Mouse (Mus musculus) c-Kit-positive CD71-negative TER-119-negative erythroid progenitor cells, embryonic 14.5 days (primary cell): ENCODE results near the gene Phb2.
"Not testable (repeated sequence)": the region's sequence is repeated elsewhere in the genome, so short reads cannot be mapped to it uniquely, and the experiment has no call there.

Experiments
- DNase-seq: peaks from one replicate; pipeline ENCODE4 v3.0.0-alpha.2; 2013; ENCODE audit warnings: low read depth

The Phb2 gene

GRCm38 (mm10) chr6:124711824-124712782 lies at the start of gene Phb2, which contains the start of gene Emg1:
Gene Phb2 (plus strand): TSS chr6:124712336.
Gene Emg1 (minus strand): TSS chr6:124712178.
- DNase-seq: peak; percentile 95

DNA sequence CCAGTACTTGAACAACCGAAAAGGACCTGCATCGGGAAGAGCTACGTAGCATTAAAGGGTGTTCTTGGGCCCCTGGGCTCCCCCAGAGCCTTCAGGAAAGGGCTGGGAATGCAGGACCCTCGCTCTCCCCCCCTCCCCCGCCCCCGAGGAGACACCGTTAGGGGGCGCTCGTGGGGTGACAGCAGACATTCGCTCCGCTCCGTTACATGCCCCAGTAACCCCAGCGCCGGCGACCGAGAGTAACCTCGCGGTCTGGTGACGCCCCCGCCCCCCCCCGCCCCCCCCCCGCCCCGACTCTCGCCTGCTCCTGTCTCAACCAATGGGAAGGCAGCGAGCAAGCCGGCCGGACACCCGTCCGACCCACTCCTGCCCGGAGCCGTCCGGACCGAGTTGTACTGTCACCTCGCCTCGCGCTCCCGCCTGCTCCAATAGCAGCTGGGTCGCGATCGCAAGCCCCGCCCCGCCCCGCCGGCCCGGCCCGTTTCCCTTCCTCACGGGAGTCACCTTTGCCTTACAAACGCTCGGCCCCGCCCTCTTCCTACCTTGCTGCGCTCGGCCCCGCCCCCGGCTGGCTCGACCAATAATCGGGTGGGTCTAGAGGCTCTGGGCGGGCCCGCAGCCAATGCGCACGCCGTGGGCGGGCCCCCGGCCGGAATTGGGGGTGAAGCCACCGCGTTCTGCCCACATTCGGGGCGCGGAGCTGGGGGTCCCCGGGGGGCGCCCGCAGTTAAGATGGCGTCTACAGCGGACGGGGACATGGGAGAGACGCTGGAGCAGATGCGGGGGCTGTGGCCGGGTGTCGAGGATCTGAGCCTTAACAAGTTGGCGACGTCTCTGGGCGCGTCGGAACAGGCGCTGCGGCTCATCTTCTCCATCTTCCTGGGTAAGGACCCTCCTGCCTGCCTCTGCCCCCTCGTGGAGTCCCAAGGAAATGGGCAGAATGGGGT lies 49.4 kb upstream of the Phb2 start, which contains the start of gene Lpcat3:
Lpcat3 (plus strand) TSS at position 551 of the 947 bp plus-strand sequence.
- DNase-seq: peak; percentile 99

GRCm38 (mm10) chr6:124663424-124663795 lies 48.7 kb upstream of the Phb2 start:
- no peak for DNase-seq

DNA sequence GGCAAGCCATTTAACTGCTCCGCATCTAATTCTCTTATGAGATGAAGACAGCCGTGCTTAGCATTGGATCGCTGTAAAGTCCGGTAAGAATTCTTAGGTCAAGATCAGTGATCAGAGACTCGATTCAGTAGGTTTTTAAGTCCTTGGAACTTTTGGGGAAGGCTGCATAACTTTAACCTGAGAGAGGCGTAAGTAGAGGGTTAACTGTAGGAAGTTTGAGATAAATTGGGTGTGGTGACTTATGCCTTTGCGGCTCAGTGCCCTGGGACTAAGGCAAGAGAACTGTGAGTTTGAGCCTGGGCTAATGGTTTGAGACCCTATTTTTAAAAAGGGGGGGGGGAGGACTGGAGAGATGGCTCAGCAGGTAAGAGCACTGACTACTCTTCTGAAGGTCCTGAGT lies 47.9 kb upstream of the Phb2 start:
- no peak for DNase-seq

DNA sequence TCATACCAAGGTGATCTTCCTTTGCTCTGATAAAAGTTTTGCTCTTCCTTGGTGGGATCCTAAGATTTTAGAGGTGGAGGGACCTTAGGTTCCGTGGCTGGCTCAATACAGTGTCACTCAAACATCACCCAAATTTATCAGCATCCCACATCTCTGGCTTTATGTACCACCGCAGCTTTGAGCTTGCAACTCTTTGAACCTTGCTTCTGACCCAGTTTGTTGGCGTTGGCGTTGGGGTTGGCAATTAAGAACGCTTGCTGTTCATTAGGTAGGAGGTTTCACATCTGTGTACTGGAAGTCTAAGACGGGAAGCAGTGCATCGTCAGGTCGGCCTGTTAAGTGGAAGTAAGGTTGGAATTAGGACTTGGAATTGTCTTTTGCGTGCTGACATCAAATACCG lies 47.1 kb upstream of the Phb2 start:
- no peak for DNase-seq

- no peak for DNase-seq
Measured at GRCm38 (mm10) chr6:124669234-124669859, 42.8 kb upstream of the Phb2 start.

GRCm38 (mm10) chr6:124670281-124670900 lies 41.7 kb upstream of the Phb2 start:
- DNase-seq: no peak

GRCm38 (mm10) chr6:124672100-124672499 lies 40.0 kb upstream of the Phb2 start:
- no peak for DNase-seq

DNA sequence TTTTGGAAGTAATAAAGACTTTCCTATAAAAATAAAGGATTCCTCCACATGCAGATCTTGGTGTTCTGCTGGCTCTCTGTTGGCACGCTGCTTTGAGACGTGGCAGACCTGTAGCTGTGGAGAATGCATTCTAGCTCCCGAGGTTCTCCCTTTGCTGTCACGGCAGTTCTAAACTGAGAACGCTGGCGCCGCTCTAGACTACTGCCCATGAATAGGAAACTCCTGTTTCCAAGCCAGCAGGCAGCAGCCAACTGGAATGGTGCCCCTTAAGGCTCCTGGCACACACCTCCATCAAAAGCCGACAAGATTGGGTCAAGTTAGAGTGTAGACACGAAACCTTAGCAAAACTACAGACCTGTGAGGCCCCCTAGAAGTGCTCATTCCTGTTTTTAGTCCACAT lies 38.5 kb upstream of the Phb2 start:
- DNase-seq: no peak

DNA sequence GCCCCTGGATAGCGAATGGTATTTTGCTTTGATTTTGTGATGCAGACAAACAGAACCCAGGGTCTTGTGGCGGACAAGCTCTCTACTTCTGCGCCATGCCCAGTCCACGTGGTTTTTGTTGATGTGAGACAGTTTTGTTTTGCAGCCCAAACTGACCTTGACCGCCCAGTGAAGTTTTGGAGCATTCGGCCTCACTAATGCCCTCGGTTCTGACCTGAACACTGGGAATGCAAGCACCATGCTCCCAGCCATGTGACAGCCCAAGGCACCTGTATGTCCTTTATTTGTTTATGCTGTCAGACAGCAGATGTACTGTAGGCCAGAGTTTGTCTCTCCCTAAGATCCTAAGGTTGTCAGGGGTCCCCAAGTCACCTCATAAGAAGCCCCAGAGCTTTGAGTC lies 37.5 kb upstream of the Phb2 start:
- no peak for DNase-seq

DNA sequence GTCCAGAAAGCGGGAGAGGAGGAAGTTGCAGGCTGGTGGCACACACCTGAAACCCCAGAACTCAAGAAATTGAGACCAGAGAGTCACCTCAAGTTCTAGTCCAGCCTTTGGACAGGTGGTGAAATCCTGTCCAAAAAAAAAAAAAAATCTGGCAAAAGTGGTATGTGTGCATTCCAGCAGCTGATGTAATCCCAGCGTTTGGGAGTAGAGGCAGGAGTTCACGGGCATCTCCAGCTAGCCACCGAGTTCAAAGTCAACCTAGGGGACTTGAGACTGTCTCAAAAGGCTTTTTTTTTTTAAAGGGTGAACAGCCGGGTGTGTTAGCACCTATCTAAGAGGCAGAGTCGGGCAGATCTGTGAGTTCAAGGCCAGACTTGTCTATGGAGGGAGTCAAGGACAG lies 36.0 kb upstream of the Phb2 start:
- no peak for DNase-seq

GRCm38 (mm10) chr6:124678769-124679168 lies 33.4 kb upstream of the Phb2 start:
- DNase-seq: no peak

- no peak for DNase-seq
Measured at GRCm38 (mm10) chr6:124679486-124679885, 32.6 kb upstream of the Phb2 start.

DNA sequence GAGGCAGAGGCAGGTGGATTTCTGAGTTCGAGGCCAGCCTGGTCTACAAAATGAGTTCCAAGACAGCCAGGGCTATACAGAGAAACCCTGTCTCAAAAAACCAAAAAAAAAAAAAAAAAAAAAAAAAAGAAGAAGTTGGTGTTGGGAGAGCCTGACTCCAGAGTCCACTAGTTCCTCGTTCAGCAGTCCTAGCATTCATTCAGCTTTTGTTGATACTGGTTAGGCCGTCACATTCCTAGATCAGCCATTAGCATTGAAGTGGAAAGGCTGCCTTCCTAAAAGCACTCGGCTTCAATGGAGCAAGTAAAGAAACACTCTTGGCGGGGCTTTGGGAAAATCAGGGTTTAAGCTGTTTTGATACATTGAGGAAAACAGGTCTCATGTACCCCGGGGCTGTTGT lies 29.8 kb upstream of the Phb2 start:
- DNase-seq: not testable (repeated sequence)

- no peak for DNase-seq
Measured at GRCm38 (mm10) chr6:124683591-124684417, 28.3 kb upstream of the Phb2 start.

DNA sequence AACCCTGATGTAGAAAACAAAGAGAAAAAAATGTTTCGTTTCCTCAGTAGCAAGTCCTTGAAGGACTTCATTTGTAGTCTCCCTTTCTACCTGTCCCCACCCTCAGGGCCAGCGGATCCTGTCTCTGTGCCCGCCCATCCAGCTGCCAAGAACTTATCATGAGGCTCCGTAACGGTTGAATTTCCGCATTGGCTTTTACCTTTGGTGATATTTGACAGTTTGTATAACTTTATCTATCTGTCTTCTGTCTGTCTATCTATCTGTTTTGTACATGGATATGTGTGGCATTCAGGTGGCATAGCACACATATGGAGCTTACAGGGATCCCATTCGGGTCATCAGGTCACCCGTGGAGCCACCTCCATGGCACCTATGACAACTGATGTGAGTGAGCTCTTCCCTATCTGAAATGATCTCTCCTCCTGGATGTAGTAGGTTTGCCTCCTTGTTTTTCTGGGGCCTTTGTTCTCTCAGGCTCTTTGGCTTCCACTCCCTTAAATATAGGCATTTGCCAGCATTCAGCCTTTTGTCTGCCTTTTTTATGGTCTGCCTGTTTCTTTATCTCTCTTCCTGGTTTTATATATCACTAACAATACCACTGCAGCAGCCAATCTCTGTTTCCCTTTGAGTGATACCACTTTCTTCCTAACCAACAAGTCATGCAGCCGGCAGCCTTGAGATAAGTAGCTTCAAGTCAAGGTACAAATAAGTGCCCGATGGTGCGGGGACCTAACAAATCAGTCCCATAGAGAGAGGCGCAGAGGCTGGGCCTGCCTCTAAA lies 26.3 kb upstream of the Phb2 start:
- peak; percentile 24 for DNase-seq

GRCm38 (mm10) chr6:124686644-124687043 lies 25.5 kb upstream of the Phb2 start:
- not testable (repeated sequence) for DNase-seq

DNA sequence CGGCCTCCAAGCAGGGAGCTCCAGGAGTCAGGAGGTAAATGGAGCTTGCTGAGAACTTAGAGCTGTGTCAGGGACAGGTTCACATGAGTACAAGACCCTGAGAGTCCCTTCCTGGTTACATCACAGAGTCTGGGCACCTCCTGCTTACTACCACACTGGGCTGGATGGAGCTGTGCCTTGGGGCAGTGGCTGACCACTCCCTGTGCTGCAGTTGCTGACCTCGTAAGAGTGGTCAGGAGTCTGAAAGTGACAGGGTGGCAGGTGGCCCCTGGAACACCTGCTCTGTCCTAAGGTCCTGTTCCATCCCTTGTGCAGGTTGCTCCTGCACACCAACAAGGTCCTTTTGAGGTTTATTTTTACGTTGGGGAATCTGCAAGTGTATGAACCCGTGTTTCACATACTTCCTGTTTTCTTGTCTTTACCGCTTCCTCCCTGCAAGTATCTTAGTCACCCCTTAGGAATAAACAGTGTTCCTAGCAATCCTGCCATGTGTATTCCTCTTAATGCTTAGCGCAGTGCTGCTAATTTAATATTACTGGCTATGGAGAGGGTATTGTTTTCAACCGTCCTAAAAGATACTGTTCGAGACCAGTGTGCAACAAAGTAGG lies 23.9 kb upstream of the Phb2 start:
- DNase-seq: no peak

DNA sequence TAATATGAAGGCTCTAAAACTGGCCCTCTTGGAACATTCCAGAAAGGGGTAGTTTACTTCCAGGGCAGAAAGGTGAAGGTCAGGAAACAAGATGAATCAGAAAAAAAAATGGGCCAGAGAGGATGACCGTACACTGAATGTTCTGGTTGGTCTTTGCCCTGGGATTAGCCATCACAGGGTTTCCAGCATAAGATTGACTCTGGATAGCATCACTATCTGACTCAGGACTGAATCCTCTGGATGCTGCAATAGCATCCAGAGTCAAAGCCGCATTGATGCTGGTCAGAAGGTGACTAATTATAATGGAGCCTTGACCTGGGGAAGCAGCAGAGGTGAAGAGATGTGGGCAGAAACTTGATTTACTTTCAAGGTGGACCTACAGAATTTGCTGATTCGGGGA lies 23.1 kb upstream of the Phb2 start:
- DNase-seq: no peak
